Mouse (Mus musculus): Measurements from ENCODE around the gene Hist1h3c.
"Not testable (repeated sequence)": the region's sequence is repeated elsewhere in the genome, so short reads cannot be mapped to it uniquely, and the experiment has no call there.

The Hist1h3c gene

GRCm38 (mm10) chr13:23739922-23740252 is 5.5 kb downstream of the Hist1h3c start:
- DNase-seq (ENCODE audit: low read depth, low spot score): no peak

DNA sequence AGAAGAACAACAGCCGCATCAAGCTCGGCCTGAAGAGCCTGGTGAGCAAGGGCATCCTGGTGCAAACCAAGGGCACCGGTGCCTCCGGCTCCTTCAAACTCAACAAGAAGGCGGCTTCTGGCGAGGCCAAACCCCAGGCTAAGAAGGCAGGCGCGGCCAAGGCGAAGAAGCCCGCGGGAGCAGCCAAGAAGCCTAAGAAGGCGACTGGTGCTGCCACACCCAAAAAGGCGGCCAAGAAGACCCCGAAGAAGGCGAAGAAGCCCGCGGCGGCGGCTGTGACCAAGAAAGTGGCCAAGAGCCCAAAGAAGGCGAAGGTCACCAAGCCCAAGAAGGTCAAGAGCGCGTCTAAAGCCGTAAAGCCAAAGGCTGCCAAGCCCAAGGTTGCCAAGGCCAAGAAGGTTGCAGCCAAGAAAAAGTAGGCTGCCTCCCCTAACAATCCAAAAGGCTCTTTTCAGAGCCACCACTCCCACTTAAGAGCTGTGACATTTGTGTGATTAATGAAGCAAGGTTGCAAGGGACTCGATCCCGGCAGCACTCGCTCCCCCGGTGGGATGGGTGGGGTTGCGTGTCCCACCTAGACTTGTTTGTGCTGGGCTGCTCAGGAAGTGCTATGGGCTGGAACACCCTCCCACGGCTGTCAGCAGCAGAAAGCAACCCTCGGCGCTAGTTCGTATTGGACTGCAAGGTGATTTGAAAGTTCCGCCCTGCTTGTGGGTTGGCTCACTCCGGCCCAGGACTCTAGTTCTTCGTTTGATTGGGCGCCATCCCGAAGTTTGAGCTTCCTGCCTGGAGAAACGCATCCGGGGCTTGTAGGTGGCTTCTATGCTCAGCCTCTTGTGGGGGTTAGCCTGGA is 6.1 kb downstream of the Hist1h3c start:
- DNase-seq (ENCODE audit: low read depth, low spot score): peak; percentile 95

DNA sequence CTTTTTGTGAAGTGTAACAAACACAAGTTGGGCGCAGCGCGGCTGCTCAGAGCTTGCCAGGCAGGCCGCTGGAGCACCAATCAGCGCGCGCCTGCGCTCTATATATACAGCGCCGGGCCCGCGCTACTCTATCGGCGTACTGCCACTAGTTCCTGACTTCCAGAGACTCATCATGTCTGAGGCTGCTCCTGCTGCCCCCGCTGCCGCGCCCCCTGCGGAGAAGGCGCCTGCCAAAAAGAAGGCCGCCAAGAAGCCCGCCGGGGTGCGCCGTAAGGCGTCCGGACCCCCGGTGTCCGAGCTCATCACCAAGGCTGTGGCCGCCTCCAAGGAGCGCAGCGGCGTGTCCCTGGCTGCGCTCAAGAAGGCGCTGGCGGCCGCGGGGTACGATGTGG is 6.7 kb downstream of the Hist1h3c start, which contains the start of gene Hist1h1c:
Gene Hist1h1c, plus strand, starts transcription at position 132 of the 392 bp plus-strand sequence.
- peak; percentile 97 for DNase-seq (ENCODE audit: low read depth, low spot score)

- DNase-seq (ENCODE audit: low read depth, low spot score): no peak
Measured at GRCm38 (mm10) chr13:23738041-23738440, 7.4 kb downstream of the Hist1h3c start.

DNA sequence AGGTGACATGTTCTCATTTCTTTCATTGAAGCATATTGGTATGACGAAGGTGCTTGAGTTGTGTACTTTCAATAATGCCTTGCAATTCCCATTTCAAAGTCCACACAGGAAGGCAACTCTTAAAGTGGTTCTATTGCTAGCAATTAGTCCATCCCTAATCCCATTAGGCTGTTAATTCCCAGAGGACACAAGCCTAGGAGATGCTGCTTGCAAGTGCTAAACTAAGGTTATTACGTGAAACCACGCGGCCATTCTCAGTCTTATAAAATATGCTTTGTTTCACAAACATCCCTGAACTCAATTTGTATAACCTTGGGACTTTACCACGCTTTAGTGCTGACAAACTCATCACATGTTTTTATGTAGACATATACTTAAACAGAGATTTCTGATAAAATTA is 8.3 kb downstream of the Hist1h3c start:
- no peak for DNase-seq (ENCODE audit: low read depth, low spot score)

DNA sequence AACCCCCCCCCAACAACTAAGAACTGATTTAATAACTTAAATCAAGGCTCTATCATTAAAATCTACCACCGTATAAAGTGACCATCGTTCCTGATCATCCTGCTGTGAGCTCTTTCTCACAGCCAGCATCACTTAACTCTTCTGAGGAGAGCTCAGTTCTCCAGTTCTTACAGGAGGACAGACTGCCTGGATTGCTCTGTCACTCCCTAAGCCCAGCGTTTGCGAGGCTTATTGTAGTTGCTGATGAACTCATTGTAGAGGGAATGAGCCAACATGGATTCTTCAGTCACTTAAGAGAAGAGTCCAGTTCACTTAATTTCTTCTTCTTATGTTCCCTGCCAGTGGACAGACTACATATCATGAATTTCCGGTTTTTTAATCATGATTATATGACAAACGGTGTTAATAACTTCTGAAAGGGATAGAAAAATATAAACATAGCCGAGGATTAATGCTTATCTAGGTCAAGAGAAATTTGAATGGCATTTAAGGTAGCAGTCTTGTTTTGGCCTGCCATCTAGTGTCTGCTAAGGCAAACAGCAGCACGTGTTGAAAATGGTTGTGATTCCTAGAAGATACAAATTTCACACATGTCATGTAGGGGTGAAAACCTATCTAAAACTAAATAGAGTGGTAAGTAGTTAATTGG is 13.1 kb downstream of the Hist1h3c start:
- DNase-seq (ENCODE audit: low read depth, low spot score): peak; percentile 46

- no peak for DNase-seq (ENCODE audit: low read depth, low spot score)
Measured at GRCm38 (mm10) chr13:23730479-23730878, 14.9 kb downstream of the Hist1h3c start.

- DNase-seq (ENCODE audit: low read depth, low spot score): no peak
Measured at GRCm38 (mm10) chr13:23729706-23730105, 15.7 kb downstream of the Hist1h3c start.

DNA sequence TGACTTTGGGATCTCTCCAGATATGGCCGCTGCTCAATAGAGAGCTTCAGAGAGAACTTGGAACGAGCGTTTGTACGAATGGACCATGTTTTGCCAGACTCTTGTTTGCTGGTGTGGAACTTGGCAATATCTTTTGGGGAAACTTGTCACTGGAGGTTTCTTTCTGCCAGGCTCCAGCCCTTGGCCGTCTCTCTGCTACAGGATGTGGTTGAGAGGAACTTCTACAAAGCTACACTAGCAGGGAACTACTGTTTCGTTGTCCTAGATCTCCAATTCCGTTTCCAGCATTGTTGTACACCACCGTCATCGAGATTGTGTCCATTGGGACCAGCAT is 16.2 kb downstream of the Hist1h3c start:
- no peak for DNase-seq (ENCODE audit: low read depth, low spot score)

DNA sequence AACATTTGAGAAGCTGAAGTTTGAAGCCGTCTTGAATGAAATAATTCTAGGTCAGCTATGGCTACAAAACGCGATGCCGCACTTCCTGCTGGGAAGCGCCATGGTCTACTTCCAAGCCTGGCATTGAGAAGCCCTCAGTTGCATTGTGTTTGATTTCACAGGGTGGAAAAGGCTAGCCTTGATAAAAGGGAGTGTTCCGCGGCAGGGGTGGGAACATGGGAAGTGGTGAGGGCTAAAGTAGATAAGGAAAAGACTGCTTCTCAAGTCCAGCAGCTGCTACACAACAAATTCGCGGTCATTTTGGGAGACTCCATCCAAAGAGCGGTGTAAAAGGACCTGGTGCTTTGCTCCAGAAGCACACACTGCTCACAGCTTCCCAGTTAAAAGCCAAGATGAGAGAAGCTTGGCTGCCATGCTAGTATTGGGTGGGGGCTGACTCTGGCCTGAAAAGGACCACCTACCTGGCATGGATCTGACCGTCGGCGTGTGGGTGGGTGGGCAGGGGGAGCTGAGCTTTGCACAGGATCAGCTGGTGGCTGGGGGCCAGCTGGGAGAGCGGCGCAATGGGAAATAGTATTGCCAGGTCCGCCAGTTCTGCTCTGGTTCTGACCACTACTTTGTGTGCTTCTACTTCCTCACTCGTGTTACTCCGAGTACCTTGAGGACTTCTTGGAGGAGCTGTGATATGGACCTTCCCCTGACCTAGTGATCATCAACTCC is 16.8 kb downstream of the Hist1h3c start:
- DNase-seq (ENCODE audit: low read depth, low spot score): no peak

DNA sequence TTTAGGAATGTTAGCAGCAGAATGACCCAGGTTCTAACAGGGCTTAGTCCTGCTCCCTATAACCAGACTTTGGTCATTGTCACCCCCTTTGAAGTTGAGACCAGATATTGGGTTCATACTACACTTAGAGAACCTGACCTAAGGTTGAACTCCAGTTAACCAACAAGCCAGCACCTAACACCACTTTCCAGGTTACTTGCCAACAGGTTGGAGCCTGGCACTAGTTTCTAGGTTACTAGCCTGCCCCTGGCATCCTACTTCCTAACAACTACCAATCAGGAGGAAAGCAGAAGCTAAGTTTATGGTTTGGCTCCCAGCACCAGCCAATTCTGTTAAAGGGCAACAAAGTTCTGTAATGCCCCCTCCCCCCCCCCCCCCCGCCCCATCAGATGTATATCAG is 20.2 kb downstream of the Hist1h3c start:
- no peak for DNase-seq (ENCODE audit: low read depth, low spot score)

DNA sequence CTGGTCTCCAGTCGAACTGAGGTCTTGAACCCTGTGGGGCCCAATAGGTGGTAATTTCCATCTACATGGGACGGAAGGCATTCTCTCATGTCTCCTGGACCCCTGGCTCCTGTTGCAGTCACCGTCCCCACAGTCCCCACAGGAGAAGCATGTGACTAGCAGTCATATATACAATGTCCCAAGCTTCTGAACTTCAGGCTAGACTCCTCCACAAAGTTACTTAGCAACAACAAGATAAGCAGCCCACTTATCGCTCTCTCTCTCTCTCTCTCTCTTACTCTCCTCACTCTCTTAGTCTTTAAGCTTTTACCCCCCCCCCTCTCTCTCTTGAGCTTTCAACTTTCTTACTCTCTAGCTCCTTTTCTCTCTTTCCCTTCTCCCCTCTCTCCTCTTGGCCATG is 21.2 kb downstream of the Hist1h3c start:
- DNase-seq (ENCODE audit: low read depth, low spot score): no peak

DNA sequence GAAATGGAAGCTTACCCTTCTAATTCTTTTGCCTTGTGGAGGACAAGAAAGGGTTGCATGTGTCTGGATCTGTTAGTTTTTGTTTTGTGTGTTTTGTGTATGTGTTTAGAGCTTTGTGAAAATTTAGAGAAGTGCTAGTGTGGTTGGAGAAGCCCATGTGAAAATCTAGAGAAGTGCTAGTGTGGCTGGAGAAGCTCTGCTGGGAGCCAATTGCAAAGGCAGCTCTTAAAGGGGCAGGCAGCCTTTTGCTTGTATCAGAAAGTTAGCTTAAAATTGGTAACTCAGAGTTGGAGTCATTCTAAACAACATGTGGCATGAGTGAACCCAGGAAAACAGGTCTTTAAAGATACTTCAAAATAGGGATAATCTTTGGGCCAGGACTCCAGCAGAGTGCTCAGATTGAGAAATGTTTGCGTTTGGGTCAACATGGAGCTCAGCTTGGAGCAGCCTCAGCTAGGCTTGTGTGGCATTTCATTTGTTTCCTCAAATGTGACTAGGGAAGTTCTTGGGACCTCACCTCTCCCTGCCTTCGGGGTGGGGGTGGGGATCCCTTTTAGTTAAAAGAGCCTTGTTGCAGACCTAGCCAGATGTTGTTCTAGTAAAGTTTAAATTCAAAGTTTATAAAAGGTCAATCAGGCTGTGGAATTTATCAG is 27.7 kb downstream of the Hist1h3c start:
- DNase-seq (ENCODE audit: low read depth, low spot score): not testable (repeated sequence)

DNA sequence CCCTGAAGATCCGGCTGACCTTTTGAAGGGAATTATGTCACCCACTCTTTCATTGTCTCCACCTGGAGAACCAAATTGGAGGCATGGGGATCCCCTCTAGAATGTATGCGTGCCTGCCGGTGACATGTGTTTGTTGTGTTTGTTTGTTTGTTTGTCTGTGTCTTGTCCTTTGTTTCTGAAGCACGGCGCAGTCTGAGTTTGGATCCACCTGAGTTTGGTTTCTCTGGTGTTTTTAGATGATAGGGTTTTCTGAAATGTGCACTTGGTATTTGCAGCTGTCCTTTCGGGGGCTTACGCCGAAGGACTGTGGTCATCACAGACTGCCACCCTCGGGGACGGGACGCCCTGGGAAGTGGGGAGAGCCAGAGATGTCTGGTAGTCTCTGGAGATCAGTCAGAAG is 28.2 kb downstream of the Hist1h3c start:
- DNase-seq (ENCODE audit: low read depth, low spot score): no peak

DNA sequence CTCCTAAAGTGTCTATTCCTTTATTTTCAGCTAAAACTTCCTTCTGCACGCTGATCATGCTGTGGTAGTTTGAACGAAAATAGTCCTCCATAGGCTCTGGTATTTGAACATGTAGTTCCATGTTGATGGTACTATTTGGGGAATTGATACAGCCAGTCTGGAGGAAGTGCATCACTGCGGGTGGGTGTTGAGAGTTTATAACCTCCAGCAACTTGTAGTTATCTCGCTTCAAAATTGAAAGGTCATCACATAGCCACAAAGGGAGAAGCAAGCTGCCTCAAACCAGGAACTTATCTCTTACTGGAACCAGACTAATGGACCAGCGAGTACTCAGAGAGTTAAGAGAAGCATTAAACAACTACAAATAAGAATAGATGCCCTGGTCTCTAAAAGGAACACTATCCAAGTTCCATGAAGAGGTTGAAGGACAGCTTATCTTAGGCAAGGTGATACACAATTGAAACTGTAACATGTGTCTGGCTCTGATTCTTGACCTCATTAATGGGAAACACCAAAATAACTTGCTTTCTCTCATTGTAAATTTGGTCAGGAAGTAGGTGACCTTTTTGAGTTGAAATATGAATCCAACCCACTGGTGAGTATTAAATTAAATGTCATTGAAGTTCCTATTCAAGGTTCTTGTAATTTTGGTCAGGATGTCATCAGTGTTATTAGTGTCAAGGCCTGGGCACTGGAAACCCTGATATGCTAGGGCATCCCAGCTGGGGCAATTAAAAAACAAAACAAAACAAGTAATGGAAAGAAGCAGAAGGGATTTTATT is 28.9 kb downstream of the Hist1h3c start:
- DNase-seq (ENCODE audit: low read depth, low spot score): no peak

DNA sequence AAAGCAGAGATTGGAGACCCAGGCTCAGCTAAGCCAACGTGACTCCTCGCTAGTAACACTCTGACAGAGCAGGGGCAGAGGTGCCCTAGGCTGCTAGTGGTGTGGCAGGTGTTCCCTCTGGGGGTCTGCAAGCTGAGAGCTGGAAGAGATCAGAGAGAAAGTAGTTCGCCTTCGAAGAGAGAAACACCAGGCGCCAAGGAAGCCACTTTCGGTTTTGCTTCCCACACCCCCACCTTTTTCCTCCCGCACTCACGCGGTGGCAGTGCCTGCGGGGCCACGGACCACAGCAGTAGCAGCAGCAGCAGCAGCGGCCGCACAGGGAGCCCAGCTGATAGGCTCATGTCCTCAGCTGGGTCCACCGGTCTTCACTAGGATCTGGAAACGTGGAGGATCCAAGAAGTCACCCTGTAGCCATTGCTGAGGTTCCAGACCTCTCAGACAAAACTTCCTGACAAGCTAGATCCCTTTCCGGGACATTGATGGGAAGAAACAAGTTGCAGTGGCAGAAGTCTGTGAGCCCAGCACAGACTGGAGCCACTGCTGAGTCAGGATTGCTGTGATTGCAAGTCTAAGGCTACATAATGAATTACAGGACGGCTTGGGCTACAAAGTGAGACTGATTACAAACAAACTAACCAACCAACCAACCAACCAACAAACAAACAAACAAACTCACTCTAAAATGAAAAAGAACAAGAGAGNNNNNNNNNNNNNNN is 34.9 kb downstream of the Hist1h3c start, which contains the start of gene Hfe:
Gene Hfe, minus strand, starts transcription at position 481 of the 716 bp plus-strand sequence.
- peak; percentile 52 for DNase-seq (ENCODE audit: low read depth, low spot score)

DNA sequence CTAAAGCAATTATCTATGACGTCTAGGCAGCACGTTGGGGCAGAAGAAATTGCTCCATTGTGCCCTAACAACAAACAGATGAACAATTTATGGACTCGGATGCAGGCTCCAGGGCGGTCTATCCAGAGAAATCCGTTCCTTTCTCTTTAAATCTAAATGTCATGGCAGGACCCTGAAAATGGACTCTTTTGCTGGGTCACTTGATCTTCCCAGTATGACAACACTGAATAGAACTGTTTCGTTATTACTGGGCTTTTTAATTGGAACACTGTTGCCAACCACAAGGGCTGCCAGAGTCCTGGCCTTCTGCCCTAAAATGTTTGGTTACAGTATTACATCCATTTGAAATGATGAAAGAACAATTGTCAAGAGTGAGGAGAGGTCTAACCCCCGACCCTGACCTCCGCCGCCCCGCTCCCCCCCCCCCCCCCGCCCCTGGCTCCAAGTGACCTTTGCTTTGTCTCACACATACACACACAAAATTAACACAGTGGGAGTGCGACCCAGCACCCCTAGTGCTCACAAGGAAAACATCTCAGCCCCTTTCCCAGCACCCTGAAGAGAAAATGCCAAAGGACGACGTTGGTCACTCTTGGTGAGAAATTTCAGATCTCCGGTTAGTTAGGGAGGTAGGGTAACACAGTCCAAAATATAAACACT is 35.6 kb downstream of the Hist1h3c start:
- DNase-seq (ENCODE audit: low read depth, low spot score): no peak

GRCm38 (mm10) chr13:23708654-23709053 is 36.7 kb downstream of the Hist1h3c start:
- no peak for DNase-seq (ENCODE audit: low read depth, low spot score)

DNA sequence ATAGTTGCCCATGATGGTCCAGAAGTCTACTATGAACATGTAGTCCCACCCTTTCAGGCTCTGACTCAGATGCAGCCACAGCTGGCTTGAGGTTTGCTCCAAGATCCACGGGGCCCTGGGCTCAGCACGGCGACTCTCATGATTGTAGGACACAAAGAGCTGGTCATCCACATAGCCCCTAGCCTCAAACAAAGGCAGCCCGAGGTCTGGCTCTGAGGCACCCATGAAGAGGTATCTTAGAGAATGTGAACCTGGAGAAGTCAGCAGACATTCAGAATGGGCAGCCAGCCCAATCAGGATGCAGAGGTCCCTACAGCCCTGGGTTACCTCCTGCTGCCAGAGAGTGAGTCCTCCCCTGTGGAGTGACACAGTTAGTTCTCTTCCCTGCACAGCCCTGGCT is 37.4 kb downstream of the Hist1h3c start:
- DNase-seq (ENCODE audit: low read depth, low spot score): no peak

DNA sequence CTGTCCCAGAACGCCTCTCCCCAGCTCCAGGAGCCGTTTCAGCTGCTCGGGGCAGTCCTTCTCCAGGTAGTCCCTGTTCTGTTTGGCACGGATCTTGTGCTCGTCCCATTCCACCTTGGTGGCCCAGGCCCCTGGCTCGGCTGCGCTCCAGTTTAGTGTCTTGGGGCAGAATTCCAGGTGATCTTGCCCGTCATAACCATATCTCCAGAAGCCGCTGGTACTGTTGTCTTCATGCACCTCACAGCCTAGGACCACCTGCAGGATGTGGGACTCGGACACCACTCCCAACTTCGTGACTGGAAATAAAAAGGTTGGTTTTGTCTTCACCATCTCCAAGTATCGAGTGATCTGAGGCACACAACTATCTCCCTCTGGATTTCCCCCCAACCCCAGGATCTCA is 38.6 kb downstream of the Hist1h3c start:
- no peak for DNase-seq (ENCODE audit: low read depth, low spot score)

Data from A20 (cell line).